9 mouse cellular contexts compared by ENCODE assay signal in genomic region chr10:75316472-75316871, GRCm38 (mm10). TPM values are rescaled to one million over a fixed set of nuclear protein-coding genes. Genes with fewer than 3 reads are reported as not detected.
DNase-seq lines count a peak whose midpoint lies in the region; ATAC-seq and TF ChIP-seq lines count a peak whose summit lies in the region.
"Had no signal": no experiment of that assay in that cellular context is flagged by ENCODE, and none has a peak within 500 bp of the region (broad histone marks: within the 10 kb centered on the region; RNA-seq: fewer than 3 reads in every experiment).

No protein-coding gene starts in this region.

- ATAC-seq in heart, postnatal 0 days (ENCODE audit: insufficient read depth, low read depth), result peak; percentile 7; the same call in 1 of the 2 replicates
- ATAC-seq in liver, embryonic 16.5 days (ENCODE audit: low read depth), result peak; percentile 10; the same call in 1 of the 2 replicates
- ATAC-seq in stomach, postnatal 0 days (ENCODE audit: low FRiP score, low TSS enrichment), result peak; percentile 21; the same call in 1 of the 2 replicates

- WGBS in kidney, adult 2 months, result 3% methylated on average over 9 of the region's 9 CpGs
- WGBS in heart, postnatal 0 days, result 10% methylated on average over 9 of the region's 9 CpGs
- WGBS in liver, embryonic 16.5 days (ENCODE audit: insufficient replicate concordance), result 6% methylated on average over 9 of the region's 9 CpGs
- 6% methylated on average over 7 of the region's 9 CpGs for WGBS in stomach, postnatal 0 days

- H3K4me2 ChIP-seq in heart, postnatal 0 days (ENCODE audit: low read depth, low read length), result peak overlapping the region; percentile 75
- peak overlapping the region; percentile 67 for H3K4me2 ChIP-seq in liver, embryonic 16.5 days (ENCODE audit: low read depth, low read length)
- peak overlapping the region; percentile 77 for H3K4me2 ChIP-seq in stomach, postnatal 0 days (replicated peaks; ENCODE audit: low read depth)

- TF ChIP-seq POLR2A in kidney, adult 2 months (IDR thresholded peaks at IDR 0.05; ENCODE audit: low read depth, low read length), result no peak
- no peak for TF ChIP-seq POLR2A in bone marrow macrophage, adult 2 months (IDR thresholded peaks at IDR 0.05; ENCODE audit: borderline replicate concordance, low read depth, low read length)

- no peaks in the 10 kb centered on the region for H3K4me1 ChIP-seq in kidney, adult 2 months (ENCODE audit: control insufficient read depth, insufficient read depth, low read length)
- H3K4me1 ChIP-seq in bone marrow macrophage, adult 2 months (ENCODE audit: control insufficient read depth, insufficient read depth, low read length), result peaks cover 3% of the 10 kb centered on the region; the same call in 1 of the 2 replicates
- peaks cover 15% of the 10 kb centered on the region; the same call in 1 of the 2 replicates for H3K4me1 ChIP-seq in heart, postnatal 0 days (ENCODE audit: control insufficient read depth, insufficient read depth)
- H3K4me1 ChIP-seq in liver, embryonic 16.5 days (ENCODE audit: control insufficient read depth, low read depth, low read length), result peaks cover 7% of the 10 kb centered on the region
- no peaks in the 10 kb centered on the region for H3K4me1 ChIP-seq in stomach, postnatal 0 days (replicated peaks; ENCODE audit: control insufficient read depth, insufficient read depth)

- H3K4me3 ChIP-seq in kidney, adult 2 months (ENCODE audit: insufficient read depth, low read depth, low read length), result peak overlapping the region; percentile 58
- peak overlapping the region; percentile 30; the same call in 1 of the 2 replicates for H3K4me3 ChIP-seq in bone marrow macrophage, adult 2 months (ENCODE audit: insufficient read depth, low read length)
- H3K4me3 ChIP-seq in heart, postnatal 0 days (ENCODE audit: low read depth, low read length), result peak overlapping the region; percentile 71
- peak overlapping the region; percentile 63 for H3K4me3 ChIP-seq in liver, embryonic 16.5 days (ENCODE audit: low read depth, low read length)
- H3K4me3 ChIP-seq in stomach, postnatal 0 days (ENCODE audit: low read depth, low read length), result peak overlapping the region; percentile 49

- no peaks in the 10 kb centered on the region for H3K9me3 ChIP-seq in heart, postnatal 0 days (replicated peaks; ENCODE audit: control insufficient read depth, low read length)
- no peaks in the 10 kb centered on the region for H3K9me3 ChIP-seq in liver, embryonic 16.5 days (replicated peaks; ENCODE audit: control insufficient read depth, low read length)
- no peaks in the 10 kb centered on the region for H3K9me3 ChIP-seq in stomach, postnatal 0 days (ENCODE audit: control insufficient read depth, low read length)
- H3K9me3 ChIP-seq: G1E had no signal

- no peaks in the 10 kb centered on the region for H3K27me3 ChIP-seq in kidney, adult 2 months (replicated peaks; ENCODE audit: control insufficient read depth, insufficient read depth, low read length)
- H3K27me3 ChIP-seq in heart, postnatal 0 days (ENCODE audit: control insufficient read depth, insufficient read depth, low read length), result peaks cover 6% of the 10 kb centered on the region; the same call in 1 of the 2 replicates
- peaks cover 26% of the 10 kb centered on the region for H3K27me3 ChIP-seq in liver, embryonic 16.5 days (ENCODE audit: control insufficient read depth, insufficient read depth, low read depth, low read length)
- no peaks in the 10 kb centered on the region for H3K27me3 ChIP-seq in stomach, postnatal 0 days (ENCODE audit: control insufficient read depth, insufficient read depth, low read length)

- H3K9ac ChIP-seq in heart, postnatal 0 days (replicated peaks; ENCODE audit: low read depth, low read length), result peak overlapping the region; percentile 77
- H3K9ac ChIP-seq in liver, embryonic 16.5 days (ENCODE audit: low read depth, low read length), result peak overlapping the region; percentile 61; the same call in 1 of the 2 replicates
- H3K9ac ChIP-seq in stomach, postnatal 0 days (ENCODE audit: low read length), result peak overlapping the region; percentile 59

- H3K27ac ChIP-seq in kidney, adult 2 months (ENCODE audit: insufficient read depth, low read depth, low read length), result no peak overlapping the region
- H3K27ac ChIP-seq in bone marrow macrophage, adult 2 months (ENCODE audit: insufficient read depth, low read depth, low read length), result no peak overlapping the region
- H3K27ac ChIP-seq in heart, postnatal 0 days (ENCODE audit: low read depth), result peak overlapping the region; percentile 75
- H3K27ac ChIP-seq in liver, embryonic 16.5 days (ENCODE audit: low read length), result no peak overlapping the region
- no peak overlapping the region for H3K27ac ChIP-seq in stomach, postnatal 0 days (replicated peaks)

- TF ChIP-seq CTCF in kidney, adult 2 months (conservative IDR thresholded peaks at IDR 0.05; ENCODE audit: insufficient read depth, insufficient read length, low read depth, low read length), result no peak
- TF ChIP-seq CTCF in bone marrow macrophage, adult 2 months (IDR thresholded peaks at IDR 0.05; ENCODE audit: low read depth, low read length), result no peak
- no peak for TF ChIP-seq CTCF in heart, postnatal 0 days (IDR thresholded peaks at IDR 0.05; ENCODE audit: low read depth)
- TF ChIP-seq CTCF in stomach, postnatal 0 days (IDR thresholded peaks at IDR 0.05; ENCODE audit: low read depth), result no peak

- TF ChIP-seq EP300 in heart, postnatal 0 days (IDR thresholded peaks at IDR 0.05; ENCODE audit: low read depth), result no peak
- TF ChIP-seq EP300 in stomach, postnatal 0 days (optimal IDR thresholded peaks at IDR 0.05), result no peak

- DNase-seq in kidney, adult 2 months, result no peak
- DNase-seq in kidney, adult 9 months, result no peak
- DNase-seq in heart, postnatal 0 days (ENCODE audit: low spot score), result no peak
- no peak for DNase-seq in stomach, postnatal 0 days (ENCODE audit: low spot score)
- no peak for DNase-seq in layer of hippocampus, adult 9-11 months
- DNase-seq in adipocyte (ENCODE audit: low spot score), result no peak

- no peaks in the 10 kb centered on the region for H3K36me3 ChIP-seq in kidney, adult 2 months (ENCODE audit: control insufficient read depth, insufficient read depth, low read length)
- H3K36me3 ChIP-seq in heart, postnatal 0 days (replicated peaks; ENCODE audit: control insufficient read depth, insufficient read depth, low read length), result peaks cover 13% of the 10 kb centered on the region
- H3K36me3 ChIP-seq in liver, embryonic 16.5 days (ENCODE audit: control insufficient read depth, insufficient read depth), result no peaks in the 10 kb centered on the region
- peaks cover 5% of the 10 kb centered on the region; the same call in 1 of the 2 replicates for H3K36me3 ChIP-seq in stomach, postnatal 0 days (ENCODE audit: control insufficient read depth, insufficient read depth, low read length)

RNA-seq across cellular contexts. Expression of gene Adora2a, which starts 0.2 kb away (rescaled TPM):
- 11.4 and 13.3 TPM in 2 replicates for polyA plus RNA-seq in kidney, adult 2 months (2012; rRNA removed)
- 0.91 and 1.4 TPM in 2 replicates for polyA plus RNA-seq in bone marrow macrophage, adult 2 months (2012; ENCODE audit: insufficient read depth, insufficient read length, missing spikeins)
- 15.8 and 51.3 TPM in 2 replicates for total RNA-seq in heart, postnatal 0 days (2014; rRNA removed; ENCODE audit: low replicate concordance)
- 3.6 and 4.4 TPM in 2 replicates for polyA plus RNA-seq in heart, postnatal 0 days (2015; fragmentation: Nextera tagmentation; extraction: Ambion mirVana)
- 1.9 and 2.0 TPM in 2 replicates for polyA plus RNA-seq in liver, embryonic 16.5 days (2015; fragmentation: Nextera tagmentation; extraction: Ambion mirVana)
- 0.82 and 1.3 TPM in 2 replicates for polyA plus RNA-seq in stomach, postnatal 0 days (2015; fragmentation: Nextera tagmentation; extraction: Ambion mirVana)
